Mouse (Mus musculus) MN1 (cell line): ENCODE measurements around the gene Rpl27a.

Experiments used
- DNase-seq: peaks from one replicate; pipeline ENCODE4 v3.0.0-alpha.2; 2016; ENCODE audit warnings: low spot score

Gene Rpl27a

DNA sequence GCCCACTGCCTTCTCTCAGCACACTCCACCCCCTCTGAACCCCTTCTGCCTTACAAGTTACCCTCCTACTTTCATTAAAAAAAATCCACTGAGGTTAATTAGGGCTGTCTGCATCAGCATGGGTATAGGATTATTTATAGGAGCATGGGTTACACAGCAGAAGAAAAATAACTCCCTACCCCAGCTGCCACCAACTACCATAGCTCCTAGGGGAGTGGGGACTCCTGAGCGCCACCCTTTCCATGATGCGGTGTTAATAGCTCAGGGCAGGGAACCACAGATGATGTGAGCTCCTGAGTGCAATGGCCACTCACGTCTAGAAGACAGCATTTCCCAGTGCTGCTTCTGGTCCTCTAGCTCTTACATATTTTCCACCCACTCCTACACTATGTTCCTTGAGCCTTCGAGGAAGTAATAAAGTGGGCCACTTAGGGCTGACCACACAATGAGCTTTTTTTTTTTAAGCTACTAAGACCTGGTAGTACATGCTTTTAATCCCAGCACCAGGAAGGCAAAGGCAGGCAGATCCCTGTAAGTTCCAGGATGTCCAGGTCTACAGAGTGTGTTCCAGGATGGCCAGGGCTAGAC is 44.9 kb downstream of the Rpl27a start:
- DNase-seq = no peak

GRCm38 (mm10) chr7:109566327-109566726 is 47.4 kb downstream of the Rpl27a start:
- DNase-seq = no peak

DNA sequence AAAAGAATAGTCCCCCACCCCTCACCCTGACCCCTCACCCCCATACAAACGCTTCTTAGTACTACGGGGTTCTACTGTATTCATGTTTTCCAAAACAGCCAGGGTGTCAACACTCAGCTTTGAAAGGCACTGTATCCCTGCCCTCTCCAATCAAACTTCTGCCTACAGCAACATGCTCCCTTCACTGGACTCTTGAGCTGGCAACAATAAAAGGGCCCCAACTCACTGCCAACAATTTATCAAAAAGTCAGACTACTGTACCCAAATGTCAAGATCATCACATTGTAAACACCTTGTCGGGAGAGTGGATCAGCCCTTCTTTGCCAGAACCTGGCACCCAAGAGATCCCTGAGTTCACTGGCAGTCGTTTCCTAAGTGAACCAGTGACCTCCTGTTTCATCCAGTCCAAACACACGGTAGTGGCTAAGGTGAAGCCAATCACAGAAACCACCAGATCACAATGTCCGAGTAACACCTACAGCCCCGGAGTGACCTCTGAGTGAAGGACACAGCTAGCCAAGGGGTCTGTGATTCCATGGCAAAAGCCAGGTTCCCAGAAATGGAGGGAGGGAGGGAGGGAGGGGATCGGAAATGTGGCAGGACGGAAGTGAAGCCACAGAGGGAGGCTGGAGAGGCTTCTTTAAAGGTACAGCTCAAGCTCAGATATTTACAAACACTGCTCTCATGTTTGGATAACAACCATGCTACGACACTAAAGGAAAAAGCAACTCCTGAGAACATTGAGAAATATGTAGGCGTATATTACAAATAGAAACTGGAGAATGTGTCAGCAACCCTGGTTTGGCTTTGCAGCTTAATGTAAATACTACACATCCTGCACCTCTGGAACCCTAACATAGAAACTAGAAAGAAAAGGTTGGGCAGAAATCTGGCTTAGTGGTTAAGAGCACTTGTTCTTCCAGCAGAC is 48.2 kb downstream of the Rpl27a start:
- DNase-seq = no peak

GRCm38 (mm10) chr7:109568391-109568892 is 49.5 kb downstream of the Rpl27a start:
- DNase-seq = no peak
